Mouse (Mus musculus) neural tube, embryonic 13.5 days (tissue): ENCODE measurements around the gene Sorbs1. TPM values are rescaled to one million over a fixed set of nuclear protein-coding genes. Genes with fewer than 3 reads are reported as not detected.

Source experiments
- ATAC-seq: fragments of 200-750 bp; cut with Nextera tagmentation; 2 replicates; pipeline ENCODE4 v1.8.0; 2017; ENCODE audit warnings: low read depth, mild to moderate bottlenecking, moderate TSS enrichment, moderate library complexity
- H3K27ac ChIP-seq: fragments of 300-500 bp; sonication (generic); replicated peaks from 2 replicates; pipeline ENCODE4 v1.5.1; 2015; ENCODE audit warnings: moderate library complexity, mild to moderate bottlenecking, inconsistent platforms
- H3K27me3 ChIP-seq: fragments of 300-500 bp; sonication (generic); 2 replicates; pipeline ENCODE4 v1.6.1; 2015; ENCODE audit warnings: mild to moderate bottlenecking, inconsistent platforms
- H3K36me3 ChIP-seq: fragments of 300-500 bp; sonication (generic); 2 replicates; pipeline ENCODE4 v1.6.1; 2015; ENCODE audit warnings: mild to moderate bottlenecking, inconsistent platforms
- H3K4me1 ChIP-seq: fragments of 300-500 bp; sonication (generic); replicated peaks from 2 replicates; pipeline ENCODE4 v1.6.1; 2015; ENCODE audit warnings: inconsistent platforms
- H3K4me2 ChIP-seq: fragments of 300-500 bp; sonication (generic); 2 replicates; pipeline ENCODE4 v1.6.1; 2015; ENCODE audit warnings: inconsistent platforms, mild to moderate bottlenecking, moderate library complexity
- H3K4me3 ChIP-seq: fragments of 300-500 bp; sonication (generic); 2 replicates; pipeline ENCODE4 v1.5.1; 2015; ENCODE audit warnings: mild to moderate bottlenecking, inconsistent platforms
- H3K9ac ChIP-seq: fragments of 300-500 bp; sonication (generic); 2 replicates; pipeline ENCODE4 v1.6.1; 2015; ENCODE audit warnings: moderate library complexity, mild to moderate bottlenecking, inconsistent platforms
- H3K9me3 ChIP-seq: fragments of 300-500 bp; sonication (generic); 2 replicates; pipeline ENCODE4 v1.6.1; 2016; ENCODE audit warnings: inconsistent platforms
- WGBS: fragments of 180-500 bp; shearing (Covaris S2); methylation state at CpG from one replicate; pipeline ENCODE4 v1.1.7; 2015; 5-methylcytosine and 5-hydroxymethylcytosine counted together
- polyA plus RNA-seq: library from polyadenylated mRNA; unstranded; fragments of >200 nt; fragmentation: Nextera tagmentation; extraction: Ambion mirVana; gene quantifications from 2 replicates; pipeline ENCODE4 v1.2.1, GENCODE M21; 2015

The Sorbs1 gene
- polyA plus RNA-seq, 1 experiment from 2014 or later, result 105 TPM

DNA sequence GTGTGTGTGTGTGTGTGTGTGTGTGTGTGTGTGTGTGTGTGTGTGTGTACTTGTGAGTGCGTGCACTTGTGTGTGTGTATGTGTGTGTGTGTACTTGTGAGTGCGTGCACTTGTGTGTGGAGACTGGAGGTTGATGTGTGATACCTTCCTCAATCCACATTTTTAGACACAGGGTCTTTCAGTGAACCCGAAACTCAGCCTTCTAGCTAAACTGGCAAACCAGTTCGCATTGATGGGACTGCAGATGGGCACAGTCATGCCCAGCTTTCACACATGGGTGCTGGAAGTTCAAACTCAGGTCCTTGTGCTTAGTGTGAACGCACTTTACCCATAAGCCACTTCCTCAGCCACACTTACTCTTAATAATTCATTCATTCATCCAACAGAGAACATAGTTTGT, 265.1 kb downstream of the Sorbs1 start:
- Histone ChIP-seq H3K27me3 (no peaks in the 10 kb centered on the region), H3K4me1 (peaks cover under 1% of the 10 kb centered on the region; the same call in 1 of the 2 replicates), H3K4me2 (no peak overlapping the region), H3K4me3 (no peak overlapping the region), H3K36me3 (no peaks in the 10 kb centered on the region), H3K9me3 (no peaks in the 10 kb centered on the region), H3K9ac (no peak overlapping the region), H3K27ac (no peak overlapping the region)
- ATAC-seq, result no peak
- 94% methylated on average over 5 of the region's 5 CpGs for WGBS

DNA sequence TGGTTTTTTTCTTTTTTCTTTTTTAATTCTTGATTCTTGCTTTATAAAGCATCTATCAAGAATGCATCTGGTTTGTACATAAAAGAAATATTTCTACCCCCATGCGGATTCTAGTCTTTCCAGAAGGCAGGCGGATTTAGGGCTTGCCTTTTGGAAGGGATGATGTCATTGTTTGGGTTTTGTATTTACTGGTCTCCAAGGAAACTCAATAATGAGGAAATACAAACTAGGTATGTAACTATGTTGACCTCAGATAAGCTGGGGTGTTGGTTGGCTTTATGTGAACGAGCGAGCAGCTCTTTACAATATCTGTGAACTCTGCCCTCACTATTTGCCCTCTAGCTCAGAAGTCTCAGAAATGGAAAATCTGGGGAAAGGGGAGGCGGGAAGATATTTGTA, 266.3 kb downstream of the Sorbs1 start:
- ATAC-seq, result no peak
- Histone ChIP-seq H3K4me3 (no peak overlapping the region), H3K9me3 (no peaks in the 10 kb centered on the region), H3K4me1 (no peaks in the 10 kb centered on the region), H3K27me3 (no peaks in the 10 kb centered on the region), H3K27ac (no peak overlapping the region), H3K9ac (no peak overlapping the region), H3K4me2 (no peak overlapping the region), H3K36me3 (no peaks in the 10 kb centered on the region)
- 53% methylated on average over 5 of the region's 5 CpGs for WGBS

DNA sequence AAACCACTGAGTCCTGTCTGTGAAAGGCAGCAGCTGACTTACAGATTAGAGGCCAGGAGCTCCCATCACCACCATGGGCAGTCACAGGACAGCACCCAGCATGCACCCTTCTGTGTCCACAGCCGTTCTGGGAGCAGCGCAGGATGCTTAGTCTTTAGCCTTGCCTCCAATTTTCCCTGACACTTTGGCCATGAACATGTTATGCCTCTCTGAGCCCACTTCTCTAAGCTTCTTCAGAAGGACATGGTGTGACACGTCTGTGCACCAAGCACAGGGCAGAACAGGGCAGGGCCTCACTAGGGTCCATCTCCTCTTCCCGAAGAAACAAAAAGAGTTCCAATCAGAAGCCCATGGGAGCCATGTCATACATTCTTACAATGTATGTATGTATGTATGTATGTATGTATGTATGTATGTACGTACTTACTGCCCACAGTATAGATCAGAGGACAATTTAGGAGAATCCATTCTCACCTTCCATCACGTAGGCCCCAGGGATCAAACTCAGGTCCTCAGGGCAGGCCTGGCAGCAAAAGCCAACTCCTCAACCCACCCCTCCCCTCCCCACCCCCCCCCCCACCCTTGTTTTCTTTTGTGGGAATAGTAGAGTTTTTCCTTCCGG, 266.8 kb downstream of the Sorbs1 start:
- H3K9ac ChIP-seq, result no peak overlapping the region
- 87% methylated on average over 7 of the region's 7 CpGs for WGBS
- no peaks in the 10 kb centered on the region for H3K9me3 ChIP-seq
- no peak overlapping the region for H3K27ac ChIP-seq
- no peaks in the 10 kb centered on the region for H3K27me3 ChIP-seq
- H3K4me1 ChIP-seq, result no peaks in the 10 kb centered on the region
- H3K4me2 ChIP-seq, result no peak overlapping the region
- H3K36me3 ChIP-seq, result no peaks in the 10 kb centered on the region
- no peak for ATAC-seq
- no peak overlapping the region for H3K4me3 ChIP-seq

Other genes starting within 250 kb of the Sorbs1 start
- gene Pdlim1, start 241.9 kb downstream of the Sorbs1 start, polyA plus RNA-seq, result 26.2 and 27.3 TPM in 2 replicates
- 54.1 and 64.6 TPM in 2 replicates for gene Aldh18a1, start 74.7 kb upstream of the Sorbs1 start, polyA plus RNA-seq
- gene Tctn3, start 98.5 kb upstream of the Sorbs1 start, polyA plus RNA-seq, result 8.2 and 10.6 TPM in 2 replicates
- 8.1 and 10.7 TPM in 2 replicates for gene Entpd1, start 98.6 kb upstream of the Sorbs1 start, polyA plus RNA-seq
- 0.37 TPM in 1 of 2 replicates, not detected in the other for gene Cc2d2b, start 235.0 kb upstream of the Sorbs1 start, polyA plus RNA-seq